Mouse (Mus musculus): Measurements from ENCODE around the gene Tceanc2. TPM values are rescaled to one million over a fixed set of nuclear protein-coding genes. Genes with fewer than 3 reads are reported as not detected.
A peak's percentile ranks its signal among the peaks of the same experiment; 100 is the strongest.
"Not testable (repeated sequence)": the region's sequence is repeated elsewhere in the genome, so short reads cannot be mapped to it uniquely, and the experiment has no call there.

Gene Tceanc2
- polyA plus RNA-seq, 1 experiment: 14.0 TPM

DNA sequence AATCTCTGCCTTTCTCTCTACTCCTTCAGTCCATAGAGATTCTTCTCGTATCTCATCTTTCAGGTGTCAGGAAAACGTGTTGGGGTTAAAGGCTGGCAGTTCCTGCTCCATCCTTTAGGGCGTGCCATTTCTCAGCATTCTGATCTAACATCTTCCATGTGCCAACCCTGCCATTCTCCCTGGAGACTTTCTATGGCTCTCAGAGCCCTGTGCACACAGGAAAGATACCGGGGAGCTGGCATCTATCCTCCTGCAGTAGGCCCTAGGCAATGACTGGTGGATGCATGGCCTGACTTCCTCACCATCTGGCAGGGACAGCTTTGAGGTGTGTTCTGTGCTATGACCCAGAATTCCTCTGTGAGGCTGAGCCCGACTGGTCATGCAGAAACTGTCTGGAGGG, 53.8 kb downstream of the Tceanc2 start:
- TF ChIP-seq POLR2A (IDR thresholded peaks at IDR 0.05; ENCODE audit: borderline replicate concordance, extremely low read depth, insufficient read depth, insufficient read length, poor library complexity, severe bottlenecking): no peak
- no peak for TF ChIP-seq CTCF (IDR thresholded peaks at IDR 0.05; ENCODE audit: borderline replicate concordance, extremely low read depth, insufficient read depth, insufficient read length)
- DNase-seq (ENCODE audit: low read depth): no peak

DNA sequence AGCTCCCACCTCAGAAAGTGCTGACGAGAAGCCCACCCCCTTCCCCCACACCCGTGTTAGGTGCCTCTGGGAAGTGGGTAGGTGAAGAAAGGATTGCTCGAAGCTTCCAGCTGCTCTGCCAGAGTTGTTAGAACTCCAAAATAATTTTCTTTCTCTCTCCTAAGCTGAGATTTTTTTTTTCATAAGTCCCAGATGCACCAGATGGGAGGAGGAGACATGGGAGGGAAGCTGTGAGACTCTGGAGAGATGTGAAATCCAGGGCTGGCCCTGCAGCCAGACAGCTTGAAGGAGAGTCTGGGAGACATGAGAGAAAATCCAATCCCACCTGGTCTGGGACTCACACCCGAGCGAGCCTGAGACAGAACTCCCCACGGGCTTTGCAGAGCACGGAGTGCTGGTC, 54.5 kb downstream of the Tceanc2 start:
- TF ChIP-seq POLR2A (IDR thresholded peaks at IDR 0.05; ENCODE audit: borderline replicate concordance, extremely low read depth, insufficient read depth, insufficient read length, poor library complexity, severe bottlenecking) (no peak), CTCF (IDR thresholded peaks at IDR 0.05; ENCODE audit: borderline replicate concordance, extremely low read depth, insufficient read depth, insufficient read length) (no peak)
- DNase-seq (ENCODE audit: low read depth): no peak

DNA sequence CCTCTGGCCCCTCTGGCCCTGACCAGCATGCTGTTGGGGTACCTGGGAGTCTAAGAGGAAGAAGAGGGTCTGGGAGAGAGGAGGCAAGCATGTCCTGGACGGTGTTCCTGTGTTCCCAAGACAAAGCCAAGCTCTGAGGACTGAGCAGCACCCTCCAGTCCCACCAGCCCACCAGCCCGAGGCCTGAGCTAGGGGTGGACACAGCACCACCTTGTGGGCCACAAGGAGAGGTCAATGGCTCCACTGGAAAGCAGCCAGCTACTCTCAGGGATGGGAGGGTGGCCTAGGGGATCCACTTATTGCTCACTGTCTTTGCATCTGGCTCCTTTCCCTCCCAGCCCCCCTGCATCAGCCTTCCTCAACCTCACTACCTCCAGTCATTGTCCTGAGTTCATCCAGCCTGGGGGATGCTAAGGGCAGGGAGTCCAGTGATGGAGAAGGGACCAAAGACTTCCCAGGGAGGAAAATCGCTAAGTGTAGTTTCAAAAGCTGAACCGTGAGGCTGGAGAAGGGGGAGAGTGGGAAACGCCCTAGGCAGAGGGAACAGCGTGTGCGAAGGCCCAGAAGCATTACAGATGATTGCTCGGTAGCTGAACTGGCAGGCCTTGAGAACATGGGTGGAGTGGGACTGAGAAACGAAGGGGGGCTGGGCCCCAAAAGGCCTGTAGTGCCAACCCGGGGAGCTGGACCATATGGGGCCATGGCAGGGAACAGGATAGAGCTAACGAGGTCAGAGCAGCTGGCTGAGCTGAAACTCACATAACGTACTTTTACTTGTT, 57.6 kb downstream of the Tceanc2 start:
- TF ChIP-seq POLR2A (IDR thresholded peaks at IDR 0.05; ENCODE audit: borderline replicate concordance, extremely low read depth, insufficient read depth, insufficient read length, poor library complexity, severe bottlenecking) (no peak), CTCF (IDR thresholded peaks at IDR 0.05; ENCODE audit: borderline replicate concordance, extremely low read depth, insufficient read depth, insufficient read length) (peak; percentile 73)
- DNase-seq (ENCODE audit: low read depth): peak; percentile 76

DNA sequence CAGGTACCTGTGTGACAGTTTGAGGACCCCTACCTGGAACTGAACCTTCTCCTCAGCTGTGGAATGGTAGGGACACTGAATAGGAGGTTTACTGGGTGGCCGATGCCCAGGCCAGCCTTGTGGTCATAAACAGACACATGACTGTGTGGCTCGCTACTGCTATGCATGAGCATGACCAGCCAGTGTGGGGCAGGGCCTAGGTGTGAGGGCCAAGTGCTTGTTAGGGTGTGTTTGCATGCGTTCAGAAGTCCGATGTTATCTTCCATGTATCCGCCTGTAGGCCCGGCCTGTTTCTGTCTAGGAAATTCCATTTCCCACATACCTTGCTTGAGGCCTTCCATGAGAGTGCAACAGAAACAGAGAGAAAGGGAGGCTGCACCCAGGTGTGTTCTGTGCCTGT, 58.2 kb downstream of the Tceanc2 start:
- DNase-seq (ENCODE audit: low read depth): no peak
- TF ChIP-seq CTCF (IDR thresholded peaks at IDR 0.05; ENCODE audit: borderline replicate concordance, extremely low read depth, insufficient read depth, insufficient read length) (no peak), POLR2A (IDR thresholded peaks at IDR 0.05; ENCODE audit: borderline replicate concordance, extremely low read depth, insufficient read depth, insufficient read length, poor library complexity, severe bottlenecking) (no peak)

DNA sequence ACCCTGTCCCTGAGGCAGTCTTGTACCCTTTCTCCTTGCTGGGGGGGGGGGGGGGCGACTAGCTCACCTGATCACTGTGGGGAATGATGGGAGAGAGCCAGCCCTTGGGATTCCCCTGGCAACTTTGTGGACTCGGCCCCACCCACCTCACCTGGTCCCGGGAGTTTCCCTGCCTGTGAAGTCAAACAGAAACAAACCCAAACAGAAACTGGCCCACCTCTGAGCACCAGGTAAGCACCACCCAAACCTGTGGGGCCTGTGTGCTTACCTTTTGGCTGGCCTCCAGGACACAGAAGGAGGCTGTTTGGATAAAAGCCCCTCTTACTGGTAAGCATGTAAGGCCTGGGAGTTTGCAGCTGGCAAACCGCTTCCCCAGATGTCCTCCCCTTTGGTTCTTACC, 59.9 kb downstream of the Tceanc2 start:
- DNase-seq (ENCODE audit: low read depth): no peak
- TF ChIP-seq POLR2A (IDR thresholded peaks at IDR 0.05; ENCODE audit: borderline replicate concordance, extremely low read depth, insufficient read depth, insufficient read length, poor library complexity, severe bottlenecking) (no peak), CTCF (IDR thresholded peaks at IDR 0.05; ENCODE audit: borderline replicate concordance, extremely low read depth, insufficient read depth, insufficient read length) (no peak)

DNA sequence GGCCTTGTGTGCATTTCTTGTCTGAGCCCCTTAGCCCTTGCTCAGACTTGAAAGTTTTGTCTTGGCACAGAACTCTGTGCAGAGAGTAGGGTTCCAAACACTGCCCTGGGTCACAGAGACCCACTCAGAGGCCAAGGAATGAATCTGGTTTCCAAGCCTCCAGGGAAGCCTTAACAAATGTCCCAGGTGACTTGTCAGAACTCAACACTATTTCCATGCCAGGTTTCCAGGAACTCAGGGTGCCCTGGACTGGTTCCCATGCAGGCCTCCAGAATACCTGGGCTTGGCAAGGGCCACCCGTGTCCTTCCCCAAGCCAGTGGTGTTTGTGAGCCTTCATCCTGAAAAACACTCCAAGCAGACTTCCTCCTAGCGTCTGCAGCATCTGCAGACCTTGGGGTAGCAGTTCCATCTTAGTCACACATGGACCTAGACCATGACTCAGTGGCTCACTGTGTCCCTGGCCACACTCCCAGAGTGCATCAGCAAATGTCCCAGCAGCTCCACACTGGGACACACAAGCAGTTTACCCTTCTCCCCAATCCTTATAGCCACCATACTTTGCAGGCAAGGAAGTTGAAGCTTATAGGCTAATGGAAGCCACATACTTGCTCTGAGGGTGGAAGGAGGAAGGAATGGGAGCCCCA, 61.1 kb downstream of the Tceanc2 start:
- TF ChIP-seq CTCF (IDR thresholded peaks at IDR 0.05; ENCODE audit: borderline replicate concordance, extremely low read depth, insufficient read depth, insufficient read length): no peak
- no peak for TF ChIP-seq POLR2A (IDR thresholded peaks at IDR 0.05; ENCODE audit: borderline replicate concordance, extremely low read depth, insufficient read depth, insufficient read length, poor library complexity, severe bottlenecking)
- no peak for DNase-seq (ENCODE audit: low read depth)

DNA sequence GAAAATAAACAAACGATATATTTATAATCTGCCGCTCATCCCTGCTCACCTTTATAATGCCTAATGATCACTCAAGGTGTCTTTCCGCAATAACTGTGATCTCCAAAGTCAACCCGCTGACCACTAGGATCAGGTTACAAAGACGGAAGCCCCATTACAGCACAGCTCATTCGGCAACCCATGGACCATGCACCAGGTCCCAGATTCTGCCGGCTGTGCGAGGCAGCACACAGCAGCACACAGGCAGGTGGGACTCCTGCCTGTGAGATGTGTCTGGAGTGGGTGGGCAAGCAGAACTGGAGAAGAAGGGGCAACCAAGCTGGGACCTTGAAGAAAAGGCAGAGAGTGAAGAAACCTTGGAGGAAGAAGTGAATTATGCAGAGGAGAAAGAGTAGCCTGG, 64.6 kb downstream of the Tceanc2 start:
- TF ChIP-seq CTCF (IDR thresholded peaks at IDR 0.05; ENCODE audit: borderline replicate concordance, extremely low read depth, insufficient read depth, insufficient read length) (no peak), POLR2A (IDR thresholded peaks at IDR 0.05; ENCODE audit: borderline replicate concordance, extremely low read depth, insufficient read depth, insufficient read length, poor library complexity, severe bottlenecking) (no peak)
- DNase-seq (ENCODE audit: low read depth): no peak

DNA sequence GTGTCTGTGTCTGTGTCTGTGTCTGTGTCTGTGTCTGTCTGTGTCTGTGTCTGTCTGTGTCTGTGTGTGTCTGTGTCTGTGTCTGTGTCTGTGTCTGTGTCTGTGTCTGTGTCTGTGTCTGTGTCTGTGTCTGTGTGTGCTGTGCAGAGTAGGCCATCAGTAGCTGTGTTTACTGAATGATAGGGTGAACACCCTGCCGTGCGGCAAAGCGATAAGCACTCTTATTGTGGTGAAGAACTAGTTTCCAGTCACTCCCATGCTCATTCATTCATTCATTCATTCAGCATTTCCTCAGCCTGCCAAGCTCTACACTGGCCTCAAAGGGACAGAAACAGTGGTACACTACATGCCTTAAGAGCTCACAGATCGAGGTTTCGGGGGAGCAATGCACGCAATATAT, 69.7 kb downstream of the Tceanc2 start:
- not testable (repeated sequence) for DNase-seq (ENCODE audit: low read depth)

DNA sequence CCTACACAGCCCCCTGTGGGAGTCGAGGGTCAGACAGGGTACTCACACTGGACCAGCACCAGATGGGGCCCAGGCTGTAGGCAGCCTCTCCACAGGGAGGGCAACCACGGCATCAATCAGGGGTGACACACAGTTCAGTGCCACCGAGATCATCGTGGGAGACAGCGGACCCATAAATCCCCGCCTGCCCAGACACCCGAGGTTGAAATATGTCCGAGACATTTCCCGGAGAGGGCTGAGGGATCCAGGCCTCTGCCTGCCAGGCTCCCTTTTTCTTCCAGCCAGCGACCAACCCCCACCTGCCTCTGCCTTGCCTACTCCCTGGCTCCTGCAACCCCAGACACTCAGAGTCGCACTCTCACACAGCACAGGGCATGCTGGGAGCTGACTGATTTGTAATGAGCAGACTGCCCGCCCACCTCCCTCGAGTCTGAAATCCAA, 70.6 kb downstream of the Tceanc2 start:
- TF ChIP-seq POLR2A (IDR thresholded peaks at IDR 0.05; ENCODE audit: borderline replicate concordance, extremely low read depth, insufficient read depth, insufficient read length, poor library complexity, severe bottlenecking) (no peak), CTCF (IDR thresholded peaks at IDR 0.05; ENCODE audit: borderline replicate concordance, extremely low read depth, insufficient read depth, insufficient read length) (no peak)
- peak; percentile 56 for DNase-seq (ENCODE audit: low read depth)

DNA sequence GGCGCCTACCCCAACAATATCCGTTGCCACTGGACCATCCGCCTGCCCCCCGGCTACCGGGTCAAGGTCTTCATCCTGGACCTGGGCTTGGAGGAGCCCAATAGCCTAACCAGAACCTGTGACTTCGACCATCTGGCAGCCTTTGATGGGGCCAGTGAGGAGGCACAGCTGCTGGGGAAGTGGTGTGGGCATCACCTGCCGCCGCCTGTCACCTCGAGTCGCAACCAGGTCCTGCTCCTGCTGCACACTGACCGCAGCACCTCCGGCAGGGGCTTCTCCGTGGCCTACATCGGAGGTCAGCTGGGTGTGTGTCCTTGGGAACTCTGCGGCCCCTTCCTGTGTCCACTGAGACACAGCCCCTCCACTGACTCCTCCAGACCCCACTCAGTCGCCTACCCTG, 72.1 kb downstream of the Tceanc2 start:
- DNase-seq (ENCODE audit: low read depth): no peak
- TF ChIP-seq POLR2A (IDR thresholded peaks at IDR 0.05; ENCODE audit: borderline replicate concordance, extremely low read depth, insufficient read depth, insufficient read length, poor library complexity, severe bottlenecking): no peak
- no peak for TF ChIP-seq CTCF (IDR thresholded peaks at IDR 0.05; ENCODE audit: borderline replicate concordance, extremely low read depth, insufficient read depth, insufficient read length)

DNA sequence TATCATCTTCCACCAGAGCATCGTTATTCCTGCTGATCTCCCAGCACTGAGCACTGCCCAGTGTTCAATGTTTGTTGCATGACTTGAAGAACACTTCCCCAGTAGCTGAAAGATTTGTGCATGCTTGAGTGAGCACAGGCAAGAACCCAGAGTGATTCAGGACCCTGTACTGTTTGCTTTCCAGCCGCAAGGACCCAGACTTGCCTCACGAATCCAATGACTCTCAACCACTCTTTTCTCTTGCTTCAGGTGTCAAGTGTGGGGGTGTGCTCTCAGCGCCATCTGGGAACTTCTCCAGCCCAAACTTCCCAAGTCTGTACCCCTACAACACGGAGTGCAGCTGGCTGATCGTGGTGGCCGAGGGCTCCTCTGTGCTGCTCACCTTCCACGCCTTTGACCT, 76.7 kb downstream of the Tceanc2 start:
- TF ChIP-seq CTCF (IDR thresholded peaks at IDR 0.05; ENCODE audit: borderline replicate concordance, extremely low read depth, insufficient read depth, insufficient read length) (no peak), POLR2A (IDR thresholded peaks at IDR 0.05; ENCODE audit: borderline replicate concordance, extremely low read depth, insufficient read depth, insufficient read length, poor library complexity, severe bottlenecking) (no peak)
- no peak for DNase-seq (ENCODE audit: low read depth)

All from brain, embryonic 14.5 days (tissue).